Mouse (Mus musculus) small intestine, adult 2 months (tissue): ENCODE measurements around the gene Tmem138.

ENCODE experiments used
- CTCF ChIP-seq: fragments of 200-500 bp; IDR thresholded peaks from 2 replicates; pipeline ENCODE4 v1.5.1; 2012; ENCODE audit warnings: low read depth, mild to moderate bottlenecking, control low read depth, inconsistent platforms, low read length, moderate library complexity, mixed read lengths; ENCODE audit not compliant: insufficient replicate concordance, insufficient read length; ENCODE audit errors: extremely low read depth
- POLR2A ChIP-seq: fragments of 200-500 bp; IDR thresholded peaks from 2 replicates; pipeline ENCODE4 v1.6.1; 2012; ENCODE audit warnings: low read depth, mild to moderate bottlenecking, control low read depth, inconsistent platforms, low read length, moderate library complexity

DNA sequence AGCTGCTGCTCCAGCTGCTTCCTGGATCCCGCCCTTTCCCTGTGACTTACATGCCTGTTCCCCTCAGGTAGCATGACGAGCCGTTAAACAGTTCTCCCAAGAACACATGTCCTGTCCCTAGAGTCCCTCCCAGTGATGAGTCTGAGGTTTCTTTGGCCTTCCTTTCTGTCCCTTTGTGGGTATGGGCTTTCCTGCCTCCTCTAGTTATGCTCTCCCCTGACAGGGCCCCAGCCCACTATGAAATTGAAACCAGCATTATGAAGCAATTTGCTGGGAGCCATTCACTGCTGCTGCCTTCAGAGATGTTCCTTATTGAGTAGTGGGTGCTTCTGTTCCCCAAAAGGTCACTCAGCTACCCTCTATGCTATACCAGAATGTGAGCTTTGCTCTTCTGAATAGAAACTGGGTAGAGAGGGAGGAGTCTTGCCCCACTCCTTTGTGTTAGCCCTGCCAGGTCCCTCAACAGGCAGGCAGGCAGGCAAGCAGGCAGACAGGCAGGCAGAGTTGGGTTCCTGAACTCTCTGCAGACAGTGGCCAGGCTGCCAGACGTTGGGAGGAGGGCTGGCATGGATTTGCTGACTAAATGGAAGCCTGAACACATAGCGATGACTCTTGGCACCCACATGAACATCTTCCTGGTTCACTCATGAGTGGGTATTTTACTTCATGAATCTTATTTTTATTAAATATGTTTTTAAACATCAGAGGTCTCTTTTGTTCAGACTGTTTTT lies 12.1 kb upstream of the Tmem138 start:
- TF ChIP-seq CTCF (no peak), POLR2A (no peak)
